Mouse (Mus musculus) inflammation-experienced regulatory T-cells, adult 6 months (primary cell): ENCODE measurements around the gene Nnat. TPM values are rescaled to one million over a fixed set of nuclear protein-coding genes. Genes with fewer than 3 reads are reported as not detected.
"Not testable (repeated sequence)": the region's sequence is repeated elsewhere in the genome, so short reads cannot be mapped to it uniquely, and the experiment has no call there.

ENCODE experiments used
- ATAC-seq: one replicate; pipeline ENCODE4 v1.8.0; 2017
- polyA plus RNA-seq, 3 experiments: library from polyadenylated mRNA; unstranded; fragments of 100-300 nt; shearing (Covaris generic); gene quantifications; one replicate each; pipeline ENCODE4 v1.2.1; 2017

Nnat gene
- polyA plus RNA-seq, 3 experiments from 2014 or later, result 0.67 TPM; not detected in 2

DNA sequence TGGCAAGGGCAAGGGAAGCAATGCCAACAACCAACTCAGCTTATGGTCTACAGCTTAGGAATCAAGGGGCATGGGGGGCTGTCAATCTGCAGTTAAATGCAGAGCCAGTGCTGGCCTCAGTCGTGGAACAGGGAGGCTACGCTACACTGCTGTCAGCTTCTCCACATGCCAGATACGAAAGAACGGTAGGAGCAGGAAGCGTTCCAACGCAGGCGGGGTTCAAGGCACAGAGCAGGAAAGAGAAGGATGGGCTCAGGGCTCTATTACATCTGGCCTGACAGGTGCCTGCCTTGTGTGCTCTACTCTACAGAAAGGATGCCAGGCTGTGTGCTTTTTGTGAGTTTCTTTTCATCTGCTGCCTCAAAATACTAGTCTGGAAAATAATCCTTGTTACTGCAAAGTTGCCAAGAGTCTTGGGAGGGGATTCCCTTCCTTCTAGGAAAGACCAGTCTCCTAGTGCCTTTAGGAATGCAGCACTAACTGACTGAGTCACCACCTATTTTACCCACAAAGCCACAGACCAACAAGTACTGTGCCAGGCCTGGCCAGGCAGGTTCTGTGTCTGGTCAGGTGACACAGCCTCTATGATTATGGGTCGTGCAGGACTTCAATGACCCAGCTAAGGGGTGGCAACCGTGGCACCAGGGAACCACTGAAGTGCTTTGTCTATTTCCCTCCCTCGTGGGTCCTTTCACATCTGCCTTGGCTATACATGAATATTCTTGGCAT is 7.6 kb upstream of the Nnat start:
- ATAC-seq, result no peak

GRCm38 (mm10) chr2:157556074-157556698 is 3.7 kb upstream of the Nnat start:
- no peak for ATAC-seq

DNA sequence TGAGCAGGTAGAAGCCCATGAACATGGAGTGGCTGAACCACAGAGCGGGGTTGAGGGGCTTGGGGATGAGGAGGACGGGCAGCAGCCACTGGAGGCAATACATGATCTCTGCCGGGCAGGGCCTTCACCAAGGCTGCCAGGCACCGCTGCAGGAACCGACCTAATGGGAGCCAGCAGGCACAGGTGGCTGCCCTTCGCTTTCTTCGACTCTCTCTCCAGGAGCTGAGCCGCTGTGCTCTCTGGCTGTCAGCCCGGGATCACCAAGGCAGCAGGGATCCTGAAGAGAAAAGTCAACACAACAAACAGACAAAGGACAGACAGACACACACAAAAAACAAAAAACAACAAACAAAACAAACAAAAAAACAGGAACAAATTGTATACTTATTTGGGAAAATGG is 1.8 kb upstream of the Nnat start:
- ATAC-seq, result no peak

DNA sequence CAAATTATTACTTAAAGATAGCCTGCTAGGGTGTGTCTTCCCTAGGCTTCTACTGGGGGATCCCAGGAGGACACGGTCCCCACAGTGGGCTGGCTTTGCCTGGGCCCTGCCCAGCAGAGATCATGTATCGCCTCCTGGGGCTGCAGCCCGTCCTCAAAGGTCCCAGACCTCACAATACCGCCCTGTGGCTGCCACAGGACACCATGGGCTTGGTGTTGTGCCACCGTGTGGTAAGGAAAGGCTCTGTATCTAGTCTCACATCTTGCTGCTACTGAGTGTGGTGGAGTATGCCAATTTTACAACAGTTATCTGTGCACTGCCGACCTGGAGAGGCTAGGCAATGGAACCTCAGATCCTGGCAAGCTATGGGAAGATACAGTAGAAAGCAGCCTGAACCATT is 1.4 kb upstream of the Nnat start:
- no peak for ATAC-seq

- no peak for ATAC-seq
These were observed 438 bp upstream of the Nnat start for GRCm38 (mm10) chr2:157559440-157559839.

- no peak for ATAC-seq
These were observed 424 bp downstream of the Nnat start for GRCm38 (mm10) chr2:157560302-157560701.

GRCm38 (mm10) chr2:157561165-157561836 is 1.4 kb downstream of the Nnat start:
- no peak for ATAC-seq

DNA sequence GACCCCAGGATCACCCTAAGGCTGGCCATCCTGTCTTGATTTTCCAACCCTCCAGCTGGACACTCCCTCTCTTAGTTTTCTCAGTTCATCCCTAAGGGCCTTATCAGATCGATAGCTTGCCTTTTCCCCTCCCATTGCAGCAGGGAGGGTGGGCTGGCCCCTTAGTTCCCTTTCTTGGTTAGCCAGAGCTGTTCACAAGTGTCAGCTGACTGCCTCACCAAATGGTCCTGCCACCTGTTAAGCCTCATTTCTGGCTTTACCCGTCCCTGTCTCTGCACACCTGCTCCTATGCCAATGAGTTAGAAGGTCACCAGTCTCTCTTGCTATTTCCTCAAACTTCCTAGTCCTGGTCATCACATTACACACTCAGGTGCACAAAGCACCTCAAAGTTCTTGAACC is 3.2 kb downstream of the Nnat start:
- ATAC-seq, result no peak

- no peak for ATAC-seq
These were observed 4.8 kb downstream of the Nnat start for GRCm38 (mm10) chr2:157564723-157565122.

GRCm38 (mm10) chr2:157565446-157565845 is 5.6 kb downstream of the Nnat start:
- no peak for ATAC-seq

- ATAC-seq, result no peak
These were observed 6.0 kb downstream of the Nnat start for GRCm38 (mm10) chr2:157565898-157566259.

GRCm38 (mm10) chr2:157566260-157566952 is 6.5 kb downstream of the Nnat start:
- ATAC-seq, result peak; percentile 86

DNA sequence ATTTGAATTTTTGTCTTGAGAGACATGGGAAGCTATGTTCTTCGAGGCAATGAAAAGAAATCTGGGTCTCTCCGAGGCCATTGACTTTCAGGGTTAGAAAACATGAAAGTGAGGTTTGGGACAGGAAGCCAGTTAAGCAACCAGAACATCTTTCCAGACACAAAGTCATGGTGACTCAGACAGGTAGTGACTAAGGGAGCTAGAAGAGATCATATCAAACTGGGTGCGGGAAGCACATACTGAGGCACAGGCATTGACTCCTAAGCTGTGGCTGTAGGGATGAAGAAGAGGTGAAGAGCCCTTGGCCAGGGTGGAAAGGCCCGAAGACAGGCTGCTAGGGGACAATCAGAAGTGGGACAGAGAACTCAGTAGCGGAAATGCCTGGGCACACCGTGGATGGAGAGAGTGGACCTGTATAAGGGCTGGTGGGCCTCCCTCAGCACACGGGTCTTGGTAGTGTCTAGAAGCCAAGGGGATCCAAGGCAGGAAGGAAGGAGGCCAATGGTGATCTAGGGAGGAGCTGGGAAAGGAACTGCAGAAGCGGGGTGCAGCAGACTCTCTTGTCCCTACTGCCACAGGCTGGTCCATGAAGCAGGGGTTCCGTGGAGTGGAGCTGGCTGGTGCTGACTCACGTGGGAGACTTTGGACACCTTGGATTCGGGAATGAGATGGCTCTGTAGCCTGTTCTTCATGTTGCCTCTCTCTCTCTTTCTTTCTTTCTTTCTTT is 7.5 kb downstream of the Nnat start:
- peak; percentile 61 for ATAC-seq

DNA sequence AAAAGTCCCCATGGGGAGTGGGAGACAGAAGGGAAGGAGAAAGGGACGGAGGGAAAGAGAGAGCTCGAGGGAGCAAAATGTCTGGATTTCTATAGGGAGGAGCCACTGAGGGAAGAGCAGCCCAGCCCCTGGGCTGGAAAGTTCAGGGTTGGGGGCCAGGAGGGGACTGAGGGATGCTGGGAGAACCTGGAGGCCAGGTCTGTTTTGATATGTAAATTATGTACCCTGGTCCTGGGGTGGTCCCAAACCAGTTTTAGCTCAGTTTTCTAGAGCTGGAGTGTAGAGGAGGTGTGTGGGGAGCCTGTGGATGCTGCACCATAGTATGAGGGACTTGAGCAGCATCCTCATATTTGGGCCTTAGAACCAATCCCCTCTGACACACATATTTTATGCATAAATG is 9.0 kb downstream of the Nnat start:
- no peak for ATAC-seq

GRCm38 (mm10) chr2:157569796-157570485 is 10.1 kb downstream of the Nnat start:
- no peak for ATAC-seq

- no peak for ATAC-seq
These were observed 11.4 kb downstream of the Nnat start, which contains the start of gene Blcap for GRCm38 (mm10) chr2:157571224-157571832. Blcap (minus strand) TSS chr2:157571274.

- ATAC-seq, result no peak
These were observed 12.9 kb downstream of the Nnat start for GRCm38 (mm10) chr2:157572786-157573185.

DNA sequence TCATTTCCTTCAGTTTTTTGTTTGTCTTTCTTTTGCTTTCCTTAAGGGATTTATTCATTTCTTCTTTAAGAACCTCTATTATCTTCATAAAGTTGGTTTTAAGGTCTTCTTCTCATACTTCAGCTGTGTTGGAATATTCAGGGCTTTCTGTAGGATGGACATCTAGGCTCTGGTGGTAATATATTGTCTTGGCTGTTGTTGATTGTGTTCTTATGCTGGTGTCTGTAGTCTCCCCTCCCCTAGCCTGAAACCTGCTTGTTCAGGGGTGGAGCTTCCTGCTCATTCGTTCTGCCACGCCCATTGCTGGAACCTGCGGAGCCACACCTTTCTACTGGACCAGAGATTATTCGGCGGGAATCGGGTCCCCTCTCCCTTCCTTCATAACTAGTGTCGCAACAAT is 25.5 kb downstream of the Nnat start:
- not testable (repeated sequence) for ATAC-seq

- ATAC-seq, result no peak
These were observed 37.1 kb downstream of the Nnat start for GRCm38 (mm10) chr2:157596876-157597566.

- ATAC-seq, result no peak
These were observed 41.6 kb downstream of the Nnat start for GRCm38 (mm10) chr2:157601435-157601839.
